Mouse (Mus musculus) kidney, embryonic 15.5 days (tissue): ENCODE measurements around the gene Cttnbp2. TPM values are rescaled to one million over a fixed set of nuclear protein-coding genes. Genes with fewer than 3 reads are reported as not detected.
"Not testable (repeated sequence)": the region's sequence is repeated elsewhere in the genome, so short reads cannot be mapped to it uniquely, and the experiment has no call there.

ENCODE experiments used
- ATAC-seq: fragments of 200-750 bp; cut with Nextera tagmentation; replicated peaks from 2 replicates; pipeline ENCODE4 v1.8.0; 2017; ENCODE audit warnings: moderate TSS enrichment; ENCODE audit not compliant: low FRiP score
- H3K27ac ChIP-seq: fragments of 300-500 bp; sonication (generic); 2 replicates; pipeline ENCODE4 v1.5.1; 2015; ENCODE audit warnings: mild to moderate bottlenecking, inconsistent platforms
- H3K27me3 ChIP-seq: fragments of 300-500 bp; sonication (generic); 2 replicates; pipeline ENCODE4 v1.6.1; 2015; ENCODE audit warnings: inconsistent platforms
- H3K36me3 ChIP-seq: fragments of 300-500 bp; sonication (generic); 2 replicates; pipeline ENCODE4 v1.6.1; 2015; ENCODE audit warnings: inconsistent platforms
- H3K4me1 ChIP-seq: fragments of 300-500 bp; sonication (generic); 2 replicates; pipeline ENCODE4 v1.6.1; 2015; ENCODE audit warnings: inconsistent platforms
- H3K4me2 ChIP-seq: fragments of 300-500 bp; sonication (generic); 2 replicates; pipeline ENCODE4 v1.6.1; 2015; ENCODE audit warnings: moderate library complexity, mild to moderate bottlenecking, inconsistent platforms
- H3K4me3 ChIP-seq: fragments of 300-500 bp; sonication (generic); replicated peaks from 2 replicates; pipeline ENCODE4 v1.5.1; 2015; ENCODE audit warnings: mild to moderate bottlenecking, inconsistent platforms
- H3K9ac ChIP-seq: fragments of 300-500 bp; sonication (generic); 2 replicates; pipeline ENCODE4 v1.6.1; 2015; ENCODE audit warnings: mild to moderate bottlenecking, inconsistent platforms
- H3K9me3 ChIP-seq: fragments of 300-500 bp; sonication (generic); replicated peaks from 2 replicates; pipeline ENCODE4 v1.6.1; 2016; ENCODE audit warnings: inconsistent platforms
- WGBS: fragments of 180-500 bp; shearing (Covaris S2); methylation state at CpG from one replicate; pipeline ENCODE4 v1.1.7; 2015; ENCODE audit warnings: mixed read lengths; 5-methylcytosine and 5-hydroxymethylcytosine counted together
- polyA plus RNA-seq: library from polyadenylated mRNA; unstranded; fragments of >200 nt; fragmentation: Nextera tagmentation; extraction: Ambion mirVana; gene quantifications from 2 replicates; pipeline ENCODE4 v1.2.1, GENCODE M21; 2015

Gene Cttnbp2
- polyA plus RNA-seq, 1 experiment from 2014 or later = 18.4 TPM

DNA sequence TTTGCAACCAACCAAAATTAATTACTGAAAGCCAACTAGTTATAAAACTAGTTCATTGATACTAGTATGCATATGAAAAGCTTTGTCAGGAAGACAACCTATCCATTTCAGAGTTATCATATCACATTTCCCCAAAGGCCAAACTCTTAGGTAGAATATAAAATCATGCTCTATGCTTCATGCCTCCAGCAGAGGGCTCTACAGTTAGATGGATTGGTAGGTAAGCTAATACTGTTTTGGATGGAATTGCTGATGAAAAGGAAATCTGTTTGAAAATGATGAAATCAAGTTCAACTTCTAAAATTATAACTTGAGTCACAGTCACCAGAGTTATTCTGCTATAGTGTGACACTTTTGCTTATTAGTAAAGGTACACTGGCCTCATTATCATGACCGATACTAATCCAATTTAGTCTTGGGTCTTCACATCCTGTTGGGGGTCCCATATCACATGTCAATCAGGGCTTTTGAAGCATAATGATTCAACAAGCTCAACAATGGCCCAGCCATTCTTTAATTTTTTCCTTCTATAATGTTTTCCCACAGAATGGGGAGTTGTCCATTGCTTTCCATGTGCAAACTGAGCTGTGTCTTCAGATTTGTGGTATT is 113.5 kb downstream of the Cttnbp2 start:
- 97% methylated on average over 1 of the region's 1 CpGs for WGBS
- no peak for ATAC-seq

DNA sequence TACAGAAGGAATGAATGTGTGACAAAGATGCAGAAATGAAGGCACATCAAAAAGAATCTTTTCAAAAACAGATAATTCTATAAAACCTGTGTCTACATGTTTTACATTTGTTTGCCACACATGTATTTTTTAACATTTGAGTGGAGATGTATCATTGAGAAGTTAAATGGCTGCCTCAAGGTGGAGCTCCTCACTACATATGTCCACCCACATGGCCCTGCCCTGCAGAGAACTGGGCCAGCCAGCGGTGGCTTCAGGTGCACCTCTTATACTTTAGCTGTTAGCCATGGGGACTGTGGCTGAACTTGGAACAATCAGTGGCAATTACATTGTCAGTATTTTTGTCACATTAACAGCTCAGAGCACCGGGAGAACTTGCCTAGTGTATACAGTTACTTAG is 133.3 kb downstream of the Cttnbp2 start:
- no peaks in the 10 kb centered on the region for H3K27me3 ChIP-seq
- no peak overlapping the region for H3K4me3 ChIP-seq
- H3K4me2 ChIP-seq = no peak overlapping the region
- peaks cover 9% of the 10 kb centered on the region for H3K4me1 ChIP-seq
- H3K9me3 ChIP-seq = no peaks in the 10 kb centered on the region
- no peak overlapping the region for H3K9ac ChIP-seq
- WGBS = 68% methylated on average over 2 of the region's 2 CpGs
- ATAC-seq = no peak
- H3K36me3 ChIP-seq = peaks cover 14% of the 10 kb centered on the region; the same call in 1 of the 2 replicates
- no peak overlapping the region for H3K27ac ChIP-seq

More for the DNA sequence above, 113.5 kb downstream of the Cttnbp2 start:
- no peaks in the 10 kb centered on the region for H3K4me1 ChIP-seq
- no peak overlapping the region for H3K27ac ChIP-seq
- H3K4me3 ChIP-seq = no peak overlapping the region
- no peaks in the 10 kb centered on the region for H3K27me3 ChIP-seq
- H3K36me3 ChIP-seq = peaks cover 34% of the 10 kb centered on the region
- H3K9me3 ChIP-seq = no peaks in the 10 kb centered on the region
- no peak overlapping the region for H3K9ac ChIP-seq
- no peak overlapping the region for H3K4me2 ChIP-seq

DNA sequence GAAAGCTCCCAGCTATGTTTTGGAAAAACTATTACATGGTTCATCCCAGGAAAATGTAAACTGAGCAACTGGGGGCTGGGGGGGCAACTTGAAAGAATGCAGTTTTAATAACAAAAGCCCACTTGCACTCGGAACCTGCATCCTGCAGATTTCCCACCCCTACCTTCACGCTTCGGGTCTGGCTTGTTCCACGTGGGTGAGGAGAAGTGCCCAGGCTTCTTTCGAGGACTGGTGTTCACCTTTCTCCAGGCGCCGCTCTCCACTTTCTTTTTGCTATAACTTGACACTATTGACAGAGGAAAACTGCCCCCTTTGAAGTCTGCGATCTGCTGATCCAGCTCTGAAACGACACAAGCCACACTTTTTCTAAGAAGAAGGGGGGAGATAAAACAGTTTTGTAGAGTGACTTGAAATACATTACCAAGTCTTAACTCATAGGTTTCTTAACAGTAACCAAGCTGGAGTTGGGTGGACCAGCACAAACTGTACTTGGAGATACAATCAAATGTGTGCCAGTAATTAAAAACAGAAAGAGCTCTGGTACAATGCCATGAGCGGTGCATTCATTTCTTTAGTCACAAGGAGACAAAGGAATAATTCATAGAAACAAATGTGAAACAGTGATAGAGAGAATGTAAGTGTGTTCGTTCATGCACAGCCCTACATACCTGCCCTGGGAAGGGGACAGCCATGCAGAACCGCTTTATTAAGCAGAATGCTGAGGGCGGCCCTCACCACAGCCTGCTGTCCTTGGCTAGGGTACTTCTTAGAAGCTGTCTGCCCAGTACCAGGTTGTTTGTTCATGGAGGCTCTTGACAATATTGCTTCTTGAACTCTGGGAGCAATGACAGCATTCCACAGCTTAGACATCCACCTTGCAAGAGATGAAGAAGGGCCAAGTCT is 134.1 kb downstream of the Cttnbp2 start:
- Histone ChIP-seq H3K4me3 (no peak overlapping the region), H3K27me3 (no peaks in the 10 kb centered on the region), H3K4me2 (no peak overlapping the region), H3K36me3 (peaks cover 14% of the 10 kb centered on the region; the same call in 1 of the 2 replicates), H3K27ac (peak overlapping the region; percentile 51), H3K9me3 (no peaks in the 10 kb centered on the region), H3K4me1 (peaks cover 9% of the 10 kb centered on the region), H3K9ac (no peak overlapping the region)
- WGBS = 52% methylated on average over 13 of the region's 13 CpGs
- ATAC-seq = peak; percentile 83

- ATAC-seq, H3K4me2 ChIP-seq, H3K4me3 ChIP-seq, H3K9ac ChIP-seq, H3K9me3 ChIP-seq, H3K27ac ChIP-seq, H3K27me3 ChIP-seq: not testable (repeated sequence)
- Histone ChIP-seq H3K36me3 (peaks cover 14% of the 10 kb centered on the region; the same call in 1 of the 2 replicates), H3K4me1 (peaks cover 17% of the 10 kb centered on the region)
- WGBS = 88% methylated on average over 2 of the region's 2 CpGs
Observed at GRCm38 (mm10) chr6:18377755-18378154, 136.9 kb downstream of the Cttnbp2 start.

GRCm38 (mm10) chr6:18374744-18375143 is 139.9 kb downstream of the Cttnbp2 start:
- Histone ChIP-seq H3K4me1 (peaks cover 10% of the 10 kb centered on the region; the same call in 1 of the 2 replicates), H3K36me3 (peaks cover 2% of the 10 kb centered on the region; the same call in 1 of the 2 replicates), H3K4me3 (no peak overlapping the region), H3K9ac (no peak overlapping the region), H3K27me3 (no peaks in the 10 kb centered on the region), H3K27ac (no peak overlapping the region), H3K9me3 (no peaks in the 10 kb centered on the region), H3K4me2 (no peak overlapping the region)
- ATAC-seq = no peak
- WGBS = 63% methylated on average over 4 of the region's 4 CpGs

- Histone ChIP-seq H3K36me3 (no peaks in the 10 kb centered on the region), H3K27me3 (no peaks in the 10 kb centered on the region), H3K9me3 (no peaks in the 10 kb centered on the region), H3K4me2 (no peak overlapping the region), H3K27ac (peak overlapping the region; percentile 60; the same call in 1 of the 2 replicates), H3K9ac (no peak overlapping the region), H3K4me1 (peaks cover 10% of the 10 kb centered on the region; the same call in 1 of the 2 replicates), H3K4me3 (no peak overlapping the region)
- WGBS = 75% methylated on average over 1 of the region's 1 CpGs
- ATAC-seq = peak; percentile 55; the same call in 1 of the 2 replicates
Observed at GRCm38 (mm10) chr6:18373652-18374051, 141.0 kb downstream of the Cttnbp2 start.

GRCm38 (mm10) chr6:18372447-18373228 is 142.0 kb downstream of the Cttnbp2 start:
- H3K27ac ChIP-seq = no peak overlapping the region
- H3K27me3 ChIP-seq = no peaks in the 10 kb centered on the region
- H3K36me3 ChIP-seq = no peaks in the 10 kb centered on the region
- no peak overlapping the region for H3K4me2 ChIP-seq
- H3K9me3 ChIP-seq = no peaks in the 10 kb centered on the region
- no peak overlapping the region for H3K4me3 ChIP-seq
- H3K4me1 ChIP-seq = peaks cover 10% of the 10 kb centered on the region; the same call in 1 of the 2 replicates
- WGBS = 22% methylated on average over 7 of the region's 7 CpGs
- no peak overlapping the region for H3K9ac ChIP-seq
- peak; percentile 73 for ATAC-seq

- no peaks in the 10 kb centered on the region for H3K27me3 ChIP-seq
- 87% methylated on average over 4 of the region's 4 CpGs for WGBS
- no peaks in the 10 kb centered on the region for H3K36me3 ChIP-seq
- no peak overlapping the region for H3K4me2 ChIP-seq
- H3K9me3 ChIP-seq = no peaks in the 10 kb centered on the region
- no peak overlapping the region for H3K4me3 ChIP-seq
- H3K4me1 ChIP-seq = peaks cover 14% of the 10 kb centered on the region; the same call in 1 of the 2 replicates
- no peak for ATAC-seq
- H3K9ac ChIP-seq = no peak overlapping the region
- no peak overlapping the region for H3K27ac ChIP-seq
Observed at GRCm38 (mm10) chr6:18369723-18370122, 144.9 kb downstream of the Cttnbp2 start.

DNA sequence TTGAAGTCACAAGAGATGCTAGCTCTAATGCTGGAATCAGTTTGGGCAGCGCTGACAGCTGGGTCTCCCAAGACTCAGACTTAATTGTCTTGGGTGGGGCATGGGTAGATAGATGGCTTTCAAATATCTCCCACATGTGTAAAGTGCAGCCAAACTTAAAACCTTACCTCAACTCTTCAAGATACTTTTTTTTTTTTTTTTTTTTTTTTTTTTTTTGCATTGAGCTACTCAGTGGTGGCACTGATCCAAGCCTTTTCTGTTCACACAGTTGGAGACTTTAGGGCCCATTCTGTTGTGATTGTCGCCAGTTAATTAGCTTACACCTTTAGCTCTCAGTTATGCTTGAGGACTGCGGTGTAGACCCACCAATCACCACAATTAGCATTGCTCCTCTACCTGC is 145.6 kb downstream of the Cttnbp2 start:
- Histone ChIP-seq H3K4me1 (peaks cover 14% of the 10 kb centered on the region; the same call in 1 of the 2 replicates), H3K4me3 (no peak overlapping the region), H3K9me3 (no peaks in the 10 kb centered on the region), H3K9ac (no peak overlapping the region), H3K36me3 (no peaks in the 10 kb centered on the region), H3K27me3 (no peaks in the 10 kb centered on the region), H3K27ac (no peak overlapping the region), H3K4me2 (no peak overlapping the region)
- WGBS = 81% methylated on average over 3 of the region's 3 CpGs
- ATAC-seq = no peak

GRCm38 (mm10) chr6:18362232-18362631 is 152.4 kb downstream of the Cttnbp2 start:
- Histone ChIP-seq H3K4me3 (no peak overlapping the region), H3K9me3 (no peaks in the 10 kb centered on the region), H3K4me1 (0 out of 2 replicates have a peak, but pooled peaks cover under 1% of the 10 kb centered on the region), H3K27me3 (no peaks in the 10 kb centered on the region), H3K27ac (no peak overlapping the region), H3K36me3 (no peaks in the 10 kb centered on the region), H3K9ac (no peak overlapping the region), H3K4me2 (no peak overlapping the region)
- no peak for ATAC-seq
- 82% methylated on average over 5 of the region's 5 CpGs for WGBS

GRCm38 (mm10) chr6:18360955-18361354 is 153.7 kb downstream of the Cttnbp2 start:
- Histone ChIP-seq H3K4me2 (no peak overlapping the region), H3K27me3 (no peaks in the 10 kb centered on the region), H3K36me3 (no peaks in the 10 kb centered on the region), H3K4me1 (no peaks in the 10 kb centered on the region), H3K27ac (0 out of 2 replicates have a peak overlapping the region, but pooled peaks have one; percentile 22), H3K9ac (no peak overlapping the region), H3K9me3 (no peaks in the 10 kb centered on the region), H3K4me3 (no peak overlapping the region)
- no peak for ATAC-seq
